Mouse (Mus musculus): ENCODE data around the gene Fbxw10. TPM values are rescaled to one million over a fixed set of nuclear protein-coding genes. Genes with fewer than 3 reads are reported as not detected.

Gene Fbxw10
- total RNA-seq, 2 experiments from 2014 or later, result 0.24 to 0.59 TPM

Other genes starting within 250 kb of the Fbxw10 start
- gene Lrrc75a, start 198.5 kb upstream of the Fbxw10 start, total RNA-seq (2021), result 1 to 10 TPM; 7.2 to 8.8 TPM
- 1 to 10 TPM; 5.5 to 7.8 TPM for gene Mmgt2, start 198.4 kb upstream of the Fbxw10 start, total RNA-seq (2021)
- 1 to 10 TPM; 1.7 TPM for gene Zfp287, start 115.2 kb upstream of the Fbxw10 start, total RNA-seq (2021)
- not detected for gene Gm10428, start 94.0 kb upstream of the Fbxw10 start, total RNA-seq (2021)
- gene Zfp286, start 57.6 kb upstream of the Fbxw10 start, total RNA-seq (2021), result 1 to 10 TPM in 1 of 2 experiments, under 1 TPM in 1; 0.95 to 1.8 TPM
- 10 to 100 TPM; 28.9 to 30.2 TPM for gene Trim16, start 26.8 kb upstream of the Fbxw10 start, total RNA-seq (2021)
- gene Tvp23b, start 32.4 kb downstream of the Fbxw10 start, total RNA-seq (2021), result 1 to 10 TPM; 8.9 to 9.8 TPM
- gene Cdrt4, start 104.1 kb downstream of the Fbxw10 start, total RNA-seq (2021), result not detected
- gene Tekt3, start 214.6 kb downstream of the Fbxw10 start, total RNA-seq (2021), result not detected

Data from gastrocnemius, postnatal 14 days (tissue).